Mouse (Mus musculus) forebrain, embryonic 12.5 days (tissue): Measurements from ENCODE around the gene Lst1. TPM values are rescaled to one million over a fixed set of nuclear protein-coding genes. Genes with fewer than 3 reads are reported as not detected.

ENCODE experiments used
- ATAC-seq: fragments of 200-750 bp; cut with Nextera tagmentation; 2 replicates; pipeline ENCODE4 v1.8.0; 2017; ENCODE audit warnings: moderate TSS enrichment; ENCODE audit not compliant: low FRiP score
- H3K27ac ChIP-seq: fragments of 300-500 bp; sonication (generic); 2 replicates; pipeline ENCODE4 v1.5.1; 2016; ENCODE audit warnings: mild to moderate bottlenecking
- H3K27me3 ChIP-seq: fragments of 300-500 bp; sonication (generic); 2 replicates; pipeline ENCODE4 v1.6.1; 2016; ENCODE audit warnings: mild to moderate bottlenecking
- H3K36me3 ChIP-seq: fragments of 300-500 bp; sonication (generic); replicated peaks from 2 replicates; pipeline ENCODE4 v1.6.1; 2016; ENCODE audit warnings: mild to moderate bottlenecking
- H3K4me1 ChIP-seq: fragments of 300-500 bp; sonication (generic); 2 replicates; pipeline ENCODE4 v1.6.1; 2016
- H3K4me2 ChIP-seq: fragments of 300-500 bp; sonication (generic); 2 replicates; pipeline ENCODE4 v1.6.1; 2016; ENCODE audit warnings: mild to moderate bottlenecking, moderate library complexity
- H3K4me3 ChIP-seq: fragments of 300-500 bp; sonication (generic); replicated peaks from 2 replicates; pipeline ENCODE4 v1.5.1; 2016; ENCODE audit warnings: mild to moderate bottlenecking
- H3K9ac ChIP-seq: fragments of 300-500 bp; sonication (generic); 2 replicates; pipeline ENCODE4 v1.6.1; 2016; ENCODE audit warnings: mild to moderate bottlenecking
- H3K9me3 ChIP-seq: fragments of 300-500 bp; sonication (generic); 2 replicates; pipeline ENCODE4 v1.6.1; 2016
- WGBS: fragments of 180-500 bp; shearing (Covaris S2); methylation state at CpG from one replicate; pipeline ENCODE4 v1.1.7; 2016; 5-methylcytosine and 5-hydroxymethylcytosine counted together
- polyA plus RNA-seq: library from polyadenylated mRNA; unstranded; fragments of >200 nt; fragmentation: Nextera tagmentation; extraction: Ambion mirVana; gene quantifications from 2 replicates; pipeline ENCODE4 v1.2.1, GENCODE M21; 2016

Gene Lst1
- polyA plus RNA-seq, 1 experiment from 2014 or later, result 4.8 TPM

DNA sequence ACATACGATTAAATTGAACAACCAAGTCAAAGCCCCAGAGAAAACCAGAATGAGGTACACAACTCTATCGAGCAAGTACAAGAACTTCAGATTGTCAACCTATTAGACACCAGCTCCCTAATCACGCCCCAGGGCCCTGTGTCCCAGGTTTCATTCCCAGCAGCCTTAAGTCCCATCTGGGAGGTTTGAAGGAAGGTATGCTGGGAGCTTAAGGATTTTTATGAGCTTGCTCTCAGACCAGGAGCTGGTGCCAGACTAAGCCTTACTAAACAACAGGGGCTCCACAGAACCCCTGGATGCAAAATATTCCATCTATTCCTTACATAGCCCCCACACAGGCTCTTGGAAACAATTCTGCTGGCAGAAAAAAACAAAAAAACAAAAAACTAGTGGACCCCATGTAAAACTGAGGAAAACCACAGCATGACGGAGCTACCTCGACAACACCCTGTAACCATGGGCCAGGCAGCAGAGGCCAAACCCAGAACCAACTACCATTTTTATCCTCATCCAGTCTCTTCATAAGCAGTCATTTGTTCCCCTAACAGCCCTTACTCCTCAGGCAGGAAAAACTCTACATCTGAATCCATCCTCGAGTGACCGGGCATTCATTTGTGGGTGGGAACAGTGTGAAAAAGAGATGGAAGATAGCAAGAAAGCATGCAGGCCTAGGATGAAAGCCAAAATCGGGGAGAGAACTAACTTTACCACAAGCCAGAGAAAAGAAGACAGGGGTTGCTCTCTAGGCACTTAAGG, 24.7 kb downstream of the Lst1 start:
- ATAC-seq, result no peak

DNA sequence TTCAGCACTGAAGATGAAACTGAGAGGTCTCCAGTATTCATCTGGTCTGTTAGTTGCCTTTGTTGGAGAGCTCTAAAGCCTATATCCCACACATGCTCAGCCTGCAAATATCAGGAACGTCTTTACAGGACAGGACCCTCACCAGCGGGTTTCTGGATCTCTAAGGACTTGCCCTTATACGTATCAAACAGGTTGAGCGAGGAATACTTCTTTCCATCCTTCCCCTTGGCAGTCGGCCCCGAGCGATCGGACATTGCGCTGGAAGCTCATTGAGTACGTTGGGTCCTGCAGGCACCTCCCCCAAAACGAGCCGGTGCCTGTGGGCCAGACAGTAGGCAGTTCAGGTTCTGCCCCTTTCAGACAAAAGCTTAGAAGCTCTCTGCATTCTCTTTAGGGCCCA, 25.5 kb downstream of the Lst1 start:
- Histone ChIP-seq H3K27ac (0 out of 2 replicates have a peak overlapping the region, but pooled peaks have one; percentile 8), H3K4me2 (peak overlapping the region; percentile 96), H3K4me1 (peaks cover 32% of the 10 kb centered on the region), H3K4me3 (peak overlapping the region; percentile 99), H3K36me3 (peaks cover 51% of the 10 kb centered on the region), H3K9ac (peak overlapping the region; percentile 100), H3K27me3 (no peaks in the 10 kb centered on the region), H3K9me3 (no peaks in the 10 kb centered on the region)
- 53% methylated on average over 12 of the region's 12 CpGs for whole genome bisulfite sequencing
- no peak for ATAC-seq

More for the DNA sequence above, 24.7 kb downstream of the Lst1 start:
- Histone ChIP-seq H3K9ac (peak overlapping the region; percentile 100), H3K27ac (peak overlapping the region; percentile 98), H3K4me2 (peak overlapping the region; percentile 96), H3K9me3 (no peaks in the 10 kb centered on the region), H3K4me1 (peaks cover 32% of the 10 kb centered on the region), H3K27me3 (no peaks in the 10 kb centered on the region), H3K4me3 (peak overlapping the region; percentile 99), H3K36me3 (peaks cover 43% of the 10 kb centered on the region)
- WGBS, result 21% methylated on average over 8 of the region's 8 CpGs

DNA sequence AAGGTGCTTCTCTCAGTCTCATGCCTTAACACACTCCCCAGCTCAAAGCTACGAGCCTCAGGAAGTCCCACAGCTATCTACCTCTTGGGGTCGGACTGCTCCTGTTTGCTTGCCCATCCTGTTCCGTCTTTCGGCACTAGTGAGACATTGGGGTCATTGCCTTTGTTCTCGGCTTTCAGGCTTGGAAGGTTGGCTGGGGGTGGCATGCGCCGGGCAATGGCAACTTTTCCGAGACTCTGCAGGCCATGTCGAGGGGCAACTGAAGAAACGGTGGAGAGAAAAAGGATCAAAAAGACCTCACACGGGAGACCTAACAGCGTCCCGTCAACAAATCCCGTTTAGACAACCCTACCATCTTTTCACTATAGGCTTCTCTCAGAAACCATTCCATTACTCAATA, 26.1 kb downstream of the Lst1 start:
- no peaks in the 10 kb centered on the region for H3K9me3 ChIP-seq
- H3K27me3 ChIP-seq, result no peaks in the 10 kb centered on the region
- H3K36me3 ChIP-seq, result peaks cover 57% of the 10 kb centered on the region
- 82% methylated on average over 14 of the region's 14 CpGs for WGBS
- no peak overlapping the region for H3K27ac ChIP-seq
- ATAC-seq, result no peak
- peak overlapping the region; percentile 96 for H3K4me2 ChIP-seq
- H3K4me1 ChIP-seq, result peaks cover 32% of the 10 kb centered on the region
- peak overlapping the region; percentile 100 for H3K9ac ChIP-seq
- peak overlapping the region; percentile 99 for H3K4me3 ChIP-seq

DNA sequence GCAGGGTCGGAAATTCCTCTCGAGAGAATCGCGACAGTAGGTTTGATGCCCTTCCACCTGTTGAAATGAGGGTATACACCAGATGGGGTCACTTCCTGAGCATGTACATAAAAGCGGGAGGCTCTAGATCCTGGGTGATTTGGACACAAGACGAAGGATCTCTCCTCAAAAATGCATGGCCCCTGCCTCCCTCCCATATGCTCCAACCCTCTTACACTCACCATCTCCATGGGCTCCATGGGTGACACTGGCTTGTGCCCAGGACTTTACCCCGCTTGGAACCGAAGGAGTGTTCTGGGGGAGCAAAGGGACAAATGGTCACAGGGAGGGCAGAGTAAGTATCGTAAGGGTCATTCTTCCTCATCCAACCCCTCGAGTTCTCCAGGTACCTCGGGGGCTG, 26.8 kb downstream of the Lst1 start:
- no peak for ATAC-seq
- H3K4me2 ChIP-seq, result no peak overlapping the region
- peaks cover 64% of the 10 kb centered on the region for H3K36me3 ChIP-seq
- H3K27ac ChIP-seq, result no peak overlapping the region
- H3K4me1 ChIP-seq, result peaks cover 29% of the 10 kb centered on the region
- no peaks in the 10 kb centered on the region for H3K27me3 ChIP-seq
- 0 out of 2 replicates have a peak overlapping the region, but pooled peaks have one; percentile 99 for H3K4me3 ChIP-seq
- H3K9ac ChIP-seq, result 0 out of 2 replicates have a peak overlapping the region, but pooled peaks have one; percentile 100
- WGBS, result 93% methylated on average over 11 of the region's 11 CpGs
- no peaks in the 10 kb centered on the region for H3K9me3 ChIP-seq

DNA sequence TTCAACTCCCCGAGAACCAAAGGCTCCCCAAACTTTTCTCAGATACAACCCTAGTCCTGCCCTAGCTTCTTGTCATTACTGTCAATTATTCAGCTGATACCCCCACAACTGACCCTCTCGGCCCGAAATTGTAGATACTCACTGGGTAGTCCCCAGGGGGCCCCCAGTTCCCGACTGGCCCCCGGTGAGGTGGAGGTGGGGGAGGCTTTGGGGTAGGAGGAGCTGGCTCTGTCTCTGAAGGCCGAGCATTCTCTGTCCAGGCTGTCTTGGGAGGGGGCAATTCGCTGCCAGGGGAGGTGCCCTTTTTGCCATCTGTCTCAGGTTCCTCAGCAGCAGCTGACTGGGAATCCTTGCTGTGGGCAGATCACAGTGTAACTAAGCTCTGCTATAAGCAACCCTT, 28.6 kb downstream of the Lst1 start:
- Histone ChIP-seq H3K9ac (no peak overlapping the region), H3K27ac (no peak overlapping the region), H3K9me3 (no peaks in the 10 kb centered on the region), H3K4me1 (peaks cover 22% of the 10 kb centered on the region), H3K4me3 (no peak overlapping the region), H3K36me3 (peaks cover 82% of the 10 kb centered on the region), H3K27me3 (no peaks in the 10 kb centered on the region), H3K4me2 (no peak overlapping the region)
- no peak for ATAC-seq
- WGBS, result 91% methylated on average over 7 of the region's 7 CpGs

DNA sequence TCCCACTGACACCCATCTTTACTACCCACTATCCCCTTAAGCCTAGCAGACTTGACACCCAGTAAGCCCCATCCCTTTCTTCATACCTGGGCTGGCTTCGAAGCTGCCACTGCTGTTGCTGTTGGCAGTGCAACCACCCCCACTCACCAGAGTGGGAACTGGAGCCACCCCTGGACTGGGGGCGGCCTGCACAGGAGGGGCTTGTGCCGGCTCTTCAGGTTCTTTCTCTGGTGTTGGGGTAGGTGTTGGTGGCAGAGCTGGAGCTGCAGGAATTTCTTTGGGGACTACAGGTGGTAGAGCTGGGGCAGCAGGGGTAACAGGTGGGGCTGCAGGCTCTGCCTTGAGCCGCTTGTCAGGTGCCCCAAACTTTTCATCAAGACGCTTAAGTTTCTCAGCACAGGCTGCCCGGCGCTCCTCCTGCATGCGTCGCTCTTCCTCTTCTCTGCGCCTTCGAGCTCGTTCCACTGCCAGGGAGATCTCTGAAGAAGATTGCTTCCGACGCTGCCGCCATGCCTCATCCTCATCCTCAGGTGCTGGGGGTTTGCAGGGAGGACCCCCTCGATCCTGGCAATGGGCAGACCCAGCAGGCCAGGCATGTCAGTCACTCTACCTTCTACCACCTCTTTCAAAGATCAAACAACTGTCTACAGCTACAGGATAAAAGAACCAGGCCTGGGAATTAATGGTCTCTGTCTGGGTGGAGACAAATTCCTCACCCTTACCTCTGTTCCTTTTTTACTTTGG, 29.2 kb downstream of the Lst1 start:
- ATAC-seq, result no peak
- no peak overlapping the region for H3K4me2 ChIP-seq
- no peak overlapping the region for H3K27ac ChIP-seq
- 95% methylated on average over 16 of the region's 16 CpGs for WGBS
- H3K9ac ChIP-seq, result no peak overlapping the region
- H3K4me1 ChIP-seq, result peaks cover 22% of the 10 kb centered on the region
- H3K36me3 ChIP-seq, result peaks cover 88% of the 10 kb centered on the region
- no peaks in the 10 kb centered on the region for H3K9me3 ChIP-seq
- no peaks in the 10 kb centered on the region for H3K27me3 ChIP-seq
- H3K4me3 ChIP-seq, result no peak overlapping the region

DNA sequence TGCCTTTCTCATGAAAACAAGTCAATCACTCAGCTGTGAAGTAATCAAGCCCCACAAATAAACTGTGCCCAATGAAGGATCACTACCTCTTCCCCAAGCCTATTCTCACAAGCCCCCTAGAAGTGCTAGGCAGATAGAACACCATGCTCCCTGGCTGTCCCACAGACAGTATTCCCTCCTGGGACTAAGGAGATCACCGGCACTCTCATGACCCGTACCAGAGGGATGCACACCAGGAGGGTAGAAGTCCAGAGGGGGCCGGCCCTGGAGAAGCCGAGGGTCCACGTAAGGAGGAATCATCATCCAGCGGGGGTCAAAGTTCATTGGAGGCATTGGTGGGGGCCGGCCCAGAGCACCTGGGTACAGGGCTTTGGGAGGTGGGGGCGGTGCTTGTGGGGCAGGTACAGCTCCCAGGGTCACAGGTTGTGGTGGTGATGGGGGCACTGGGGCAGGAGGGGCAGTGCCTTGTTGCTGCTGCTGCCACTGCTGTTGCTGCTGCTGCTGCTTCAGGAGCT, 30.5 kb downstream of the Lst1 start:
- H3K4me2 ChIP-seq, result no peak overlapping the region
- H3K4me1 ChIP-seq, result peaks cover 13% of the 10 kb centered on the region
- no peak for ATAC-seq
- H3K27ac ChIP-seq, result no peak overlapping the region
- no peaks in the 10 kb centered on the region for H3K9me3 ChIP-seq
- H3K9ac ChIP-seq, result no peak overlapping the region
- no peak overlapping the region for H3K4me3 ChIP-seq
- H3K27me3 ChIP-seq, result no peaks in the 10 kb centered on the region
- 95% methylated on average over 8 of the region's 8 CpGs for WGBS
- peaks cover 100% of the 10 kb centered on the region for H3K36me3 ChIP-seq

DNA sequence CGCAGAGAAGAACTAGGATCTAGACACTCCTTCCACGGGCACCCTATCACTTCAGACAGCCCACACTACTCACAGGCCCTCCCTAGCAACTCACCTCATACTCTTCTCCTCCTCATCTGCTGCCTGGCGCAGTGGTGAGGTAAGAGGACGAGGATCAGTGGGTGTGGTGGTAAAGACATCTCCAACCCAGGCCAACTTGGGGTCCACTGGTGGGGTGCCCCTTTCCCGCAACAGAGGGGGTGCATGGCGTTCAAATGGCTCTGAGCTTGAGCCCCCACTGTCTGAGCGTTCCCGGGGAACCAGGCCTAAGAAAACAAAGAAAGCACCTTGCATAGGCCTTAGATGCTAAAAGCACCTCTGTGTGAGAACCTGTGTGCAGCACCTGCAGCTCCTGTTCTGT, 31.0 kb downstream of the Lst1 start:
- no peak overlapping the region for H3K4me3 ChIP-seq
- no peak for ATAC-seq
- no peak overlapping the region for H3K27ac ChIP-seq
- H3K36me3 ChIP-seq, result peaks cover 100% of the 10 kb centered on the region
- no peaks in the 10 kb centered on the region for H3K9me3 ChIP-seq
- no peak overlapping the region for H3K4me2 ChIP-seq
- H3K9ac ChIP-seq, result no peak overlapping the region
- no peaks in the 10 kb centered on the region for H3K27me3 ChIP-seq
- peaks cover 8% of the 10 kb centered on the region for H3K4me1 ChIP-seq
- 92% methylated on average over 8 of the region's 8 CpGs for WGBS

DNA sequence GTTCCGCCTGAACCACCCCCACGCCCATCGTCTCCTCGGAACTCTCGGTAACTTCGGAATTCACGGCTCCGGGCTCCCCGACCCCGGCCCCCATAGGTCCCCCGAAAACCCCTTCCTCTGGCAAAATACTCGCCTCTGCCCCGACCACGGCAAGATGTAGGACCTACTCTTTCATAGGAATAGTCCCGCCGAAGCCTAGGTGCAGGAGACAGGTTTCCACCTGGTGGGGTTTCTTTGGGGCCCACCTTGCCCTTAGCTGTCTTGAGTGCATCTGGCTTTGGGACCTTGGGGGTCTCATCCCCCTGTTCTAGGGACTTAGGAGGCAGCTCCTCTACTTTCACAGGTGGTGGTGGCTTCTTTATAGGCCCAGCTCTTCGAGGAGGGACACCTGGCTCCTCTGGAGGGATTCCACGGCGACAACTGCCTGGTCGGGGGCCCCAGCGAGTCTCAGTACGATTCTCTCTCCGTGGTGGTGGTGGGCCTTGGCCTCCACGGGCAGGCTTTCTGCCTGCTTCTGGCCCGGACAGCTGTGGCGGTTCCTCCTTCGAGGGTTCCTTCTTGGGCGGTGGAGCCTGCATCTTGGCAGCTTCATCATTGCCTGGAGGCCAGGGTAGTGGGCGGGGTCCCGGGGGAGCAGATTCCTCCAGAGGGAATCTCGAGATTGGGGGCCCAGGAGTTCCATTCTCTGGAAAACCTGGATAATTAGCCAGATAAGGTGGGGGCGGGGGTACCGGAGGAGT, 31.6 kb downstream of the Lst1 start:
- H3K4me1 ChIP-seq, result peaks cover 2% of the 10 kb centered on the region; the same call in 1 of the 2 replicates
- no peak overlapping the region for H3K9ac ChIP-seq
- no peaks in the 10 kb centered on the region for H3K9me3 ChIP-seq
- ATAC-seq, result no peak
- H3K27me3 ChIP-seq, result no peaks in the 10 kb centered on the region
- 93% methylated on average over 33 of the region's 33 CpGs for WGBS
- H3K36me3 ChIP-seq, result peaks cover 100% of the 10 kb centered on the region
- H3K4me2 ChIP-seq, result no peak overlapping the region
- H3K4me3 ChIP-seq, result no peak overlapping the region
- H3K27ac ChIP-seq, result no peak overlapping the region

DNA sequence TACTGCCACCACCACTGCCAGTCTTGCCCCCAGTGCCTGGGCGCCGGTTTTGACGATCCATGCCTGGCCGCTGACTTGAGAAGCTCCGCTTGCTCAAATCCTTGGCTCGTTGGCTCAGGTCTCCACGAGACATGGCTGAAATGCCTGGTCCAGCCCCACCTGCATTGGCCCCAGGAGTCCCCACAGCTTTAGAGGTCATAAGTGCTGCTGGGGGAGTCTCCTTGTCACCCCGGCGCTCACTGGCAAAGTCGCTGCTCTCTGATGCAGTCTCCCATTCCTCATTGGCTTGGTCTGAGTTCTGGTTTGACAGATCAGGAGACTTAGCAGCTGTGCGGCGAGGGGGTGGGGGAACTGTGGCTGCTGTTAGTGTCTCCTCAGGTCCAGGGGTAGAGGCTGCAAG, 32.8 kb downstream of the Lst1 start:
- Histone ChIP-seq H3K27me3 (no peaks in the 10 kb centered on the region), H3K9ac (no peak overlapping the region), H3K9me3 (no peaks in the 10 kb centered on the region), H3K4me3 (no peak overlapping the region), H3K4me1 (no peaks in the 10 kb centered on the region), H3K4me2 (no peak overlapping the region), H3K27ac (no peak overlapping the region), H3K36me3 (peaks cover 99% of the 10 kb centered on the region)
- no peak for ATAC-seq
- 94% methylated on average over 12 of the region's 12 CpGs for WGBS

DNA sequence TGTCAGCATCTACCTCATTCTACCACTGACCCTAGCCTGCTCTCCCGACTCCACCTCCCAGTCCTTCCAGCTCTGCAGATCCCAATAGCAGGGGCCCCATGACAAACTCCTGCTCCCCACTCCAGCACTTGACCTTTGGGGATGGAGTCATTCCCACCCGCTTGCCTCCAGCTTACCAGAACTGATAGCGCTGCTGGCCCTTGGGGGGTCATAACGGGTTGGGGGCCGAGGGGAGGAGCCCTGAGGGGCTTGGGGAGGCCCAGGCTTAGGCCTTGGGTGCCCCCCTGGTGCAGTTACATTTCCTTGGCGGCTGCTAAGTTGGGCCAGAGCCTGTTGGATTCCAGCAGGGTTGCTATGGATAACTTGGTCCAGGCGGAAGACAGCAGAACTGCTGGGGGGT, 33.6 kb downstream of the Lst1 start:
- H3K36me3 ChIP-seq, result peaks cover 99% of the 10 kb centered on the region
- ATAC-seq, result no peak
- no peaks in the 10 kb centered on the region for H3K4me1 ChIP-seq
- no peaks in the 10 kb centered on the region for H3K27me3 ChIP-seq
- no peaks in the 10 kb centered on the region for H3K9me3 ChIP-seq
- no peak overlapping the region for H3K27ac ChIP-seq
- 88% methylated on average over 7 of the region's 7 CpGs for WGBS
- no peak overlapping the region for H3K9ac ChIP-seq
- H3K4me2 ChIP-seq, result no peak overlapping the region
- no peak overlapping the region for H3K4me3 ChIP-seq

DNA sequence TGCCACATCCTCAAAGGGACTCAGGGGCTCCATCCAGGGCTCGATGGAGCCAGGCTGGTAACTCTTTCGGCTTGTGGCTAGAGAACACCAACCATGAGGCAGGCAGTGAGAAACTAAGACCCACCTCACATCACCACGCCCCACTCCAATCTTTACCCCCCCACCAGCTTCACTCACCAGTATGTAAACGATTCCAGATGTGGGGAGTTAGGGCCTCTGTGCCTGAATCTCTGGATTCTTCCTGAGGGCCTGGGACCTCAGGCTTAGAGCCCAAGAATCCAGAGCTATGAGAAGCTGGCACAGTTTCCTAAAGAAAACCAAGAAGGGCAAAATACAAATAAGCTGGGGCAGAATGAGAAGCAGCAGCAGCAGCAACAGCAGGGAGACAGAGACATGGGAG, 34.3 kb downstream of the Lst1 start:
- 82% methylated on average over 4 of the region's 4 CpGs for WGBS
- peaks cover 99% of the 10 kb centered on the region for H3K36me3 ChIP-seq
- no peak overlapping the region for H3K4me2 ChIP-seq
- no peak overlapping the region for H3K9ac ChIP-seq
- no peak overlapping the region for H3K4me3 ChIP-seq
- no peak overlapping the region for H3K27ac ChIP-seq
- no peaks in the 10 kb centered on the region for H3K4me1 ChIP-seq
- ATAC-seq, result no peak
- no peaks in the 10 kb centered on the region for H3K9me3 ChIP-seq
- H3K27me3 ChIP-seq, result no peaks in the 10 kb centered on the region
